Mouse (Mus musculus) Patski (cell line): ENCODE measurements around the gene Rcn2. TPM values are rescaled to one million over a fixed set of nuclear protein-coding genes. Genes with fewer than 3 reads are reported as not detected.

Source experiments
- ATAC-seq: fragments of 100-300 bp; one replicate; pipeline ENCODE4 v1.8.0; 2021
- CTCF ChIA-PET: fragments of 350-600 bp; sonication (Branson Sonifier 250); formaldehyde crosslinking; loops from one replicate; lab custom pipeline; 2022; ENCODE audit warnings: inconsistent platforms; lab: Charles Lee
- POLR2A ChIA-PET: fragments of 350-600 bp; sonication (Branson Sonifier 250); formaldehyde crosslinking; loops from one replicate; lab custom pipeline; 2022; ENCODE audit warnings: antibody characterized with exemption, inconsistent platforms; lab: Charles Lee
- DNase-seq: peaks from one replicate; pipeline ENCODE4 v3.0.0-alpha.2; 2011; ENCODE audit warnings: low read depth, low spot score
- H3K27me3 ChIP-seq: fragments of 371-371 bp; one replicate; pipeline ENCODE4 v1.5.1; 2021
- CTCF ChIP-seq: fragments of 100-300 bp; IDR thresholded peaks from one replicate; pipeline ENCODE4 v1.5.1; 2021
- in situ Hi-C: fragments of 300-500 bp; cut with MboI; formaldehyde crosslinking; loops from 3 replicates; pipeline ENCODE4 v1.11.1; 2018; ENCODE audit warnings: low pct_unique_long_range_greater_than_20kb, mixed read lengths
- polyA plus RNA-seq: library from polyadenylated mRNA; unstranded; gene quantifications from one replicate; pipeline ENCODE4 v1.2.3, GENCODE M21; 2021

The Rcn2 gene
- polyA plus RNA-seq, 1 experiment from 2014 or later = 192 TPM

DNA sequence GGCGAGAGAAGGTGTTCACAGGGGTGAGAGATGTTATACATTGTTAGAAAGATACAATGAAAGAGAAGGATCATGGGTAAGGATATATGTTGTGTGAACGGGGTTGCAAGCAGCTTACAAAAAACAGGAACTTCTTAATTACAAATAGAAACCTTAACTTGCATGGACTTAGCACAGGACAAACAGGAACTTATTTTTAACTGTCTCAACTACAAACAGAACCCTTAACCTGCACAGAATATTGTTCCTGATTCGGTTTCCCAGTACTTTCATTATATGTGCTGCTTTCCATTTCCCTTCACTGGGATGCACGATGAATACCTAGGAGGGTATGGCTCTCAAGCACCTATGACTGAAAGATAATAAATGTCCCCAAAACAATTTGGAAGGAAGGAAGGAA, 26.3 kb downstream of the Rcn2 start:
- ChIA-PET POLR2A (no interaction called here), CTCF (no interaction called here)
- ATAC-seq (no peak), DNase-seq (no peak)
- no peak for TF ChIP-seq CTCF
- no peaks in the 10 kb centered on the region for H3K27me3 ChIP-seq
- in situ Hi-C loops = no loop called here

DNA sequence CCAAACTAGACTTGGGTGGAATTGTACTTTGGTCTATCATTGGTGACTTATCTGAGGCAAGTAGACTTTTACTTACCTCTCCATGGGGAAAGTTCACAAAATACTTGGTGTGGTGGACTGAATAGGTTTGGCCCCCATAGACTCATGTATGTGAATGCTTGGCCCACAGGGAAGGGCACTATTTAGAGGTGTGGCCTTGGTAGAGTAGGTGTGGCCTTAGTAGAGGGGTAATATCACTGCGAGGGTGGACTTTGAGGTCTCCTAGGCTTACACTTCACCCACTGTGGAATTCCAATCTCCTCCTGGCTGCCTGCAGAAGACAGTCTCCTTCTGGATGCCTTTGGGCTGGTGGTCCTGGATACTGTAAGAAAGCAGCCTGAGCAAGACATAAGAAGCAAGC, 27.0 kb downstream of the Rcn2 start:
- CTCF ChIA-PET = interaction anchor here (1.7 kb wide), 1 partner anchor 14 kb away, joined by 3 read pairs; no protein-coding TSS in a partner anchor
- TF ChIP-seq CTCF = no peak
- POLR2A ChIA-PET = no interaction called here
- no peak for DNase-seq
- no peaks in the 10 kb centered on the region for H3K27me3 ChIP-seq
- in situ Hi-C loops = no loop called here
- no peak for ATAC-seq

DNA sequence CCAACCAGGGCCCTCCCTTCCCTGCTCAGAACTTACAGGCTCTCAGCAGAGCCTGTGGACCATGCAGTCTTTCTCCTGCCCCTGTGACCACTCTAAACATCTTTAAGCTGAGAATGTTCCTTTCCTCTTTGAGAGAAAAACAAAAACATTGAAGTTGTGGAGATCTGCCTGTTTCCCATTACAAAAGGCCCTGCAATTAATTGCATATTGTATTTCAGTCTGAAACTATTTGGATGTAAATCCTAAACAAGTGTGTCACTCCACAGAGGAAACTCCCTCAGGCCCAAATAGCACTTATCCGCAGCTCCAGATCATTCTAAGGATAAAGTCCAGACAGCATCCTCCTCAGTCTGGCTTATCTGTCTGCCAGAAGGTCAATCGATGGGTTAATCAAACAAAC, 31.2 kb downstream of the Rcn2 start:
- no peak for TF ChIP-seq CTCF
- ChIA-PET CTCF (interaction anchor here (0.7 to 2.1 kb wide), 5 partner anchors 14 to 48 kb away, joined by 3 to 6 read pairs (median 4); no protein-coding TSS in a partner anchor), POLR2A (no interaction called here)
- in situ Hi-C loops = no loop called here
- DNase-seq = no peak
- no peak for ATAC-seq
- no peaks in the 10 kb centered on the region for H3K27me3 ChIP-seq

DNA sequence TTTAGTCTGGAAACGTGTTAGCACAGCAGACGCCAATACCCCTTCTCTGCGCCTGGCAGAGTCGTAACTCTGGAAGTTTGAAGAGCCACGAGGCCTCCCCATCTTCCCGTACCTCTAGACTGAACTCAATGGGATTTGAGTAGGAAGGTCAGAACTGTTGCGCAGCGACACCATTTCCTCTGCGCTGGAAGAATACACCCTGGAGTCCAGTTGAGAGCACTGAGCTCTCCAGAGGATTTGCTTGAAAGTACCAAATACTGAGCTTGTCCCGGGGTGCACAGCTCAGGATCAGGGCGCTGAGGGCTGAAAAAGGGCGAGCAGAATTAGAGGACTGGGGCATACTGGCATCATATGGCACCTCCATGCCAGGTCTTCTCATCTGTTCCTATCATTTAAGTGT, 33.2 kb downstream of the Rcn2 start:
- H3K27me3 ChIP-seq = no peaks in the 10 kb centered on the region
- TF ChIP-seq CTCF = no peak
- ATAC-seq (no peak), DNase-seq (no peak)
- ChIA-PET POLR2A (no interaction called here), CTCF (interaction anchor here (0.7 to 2.2 kb wide), 10 partner anchors 13 to 53 kb away, joined by 3 to 10 read pairs (median 4); no protein-coding TSS in a partner anchor)
- in situ Hi-C loops = no loop called here

DNA sequence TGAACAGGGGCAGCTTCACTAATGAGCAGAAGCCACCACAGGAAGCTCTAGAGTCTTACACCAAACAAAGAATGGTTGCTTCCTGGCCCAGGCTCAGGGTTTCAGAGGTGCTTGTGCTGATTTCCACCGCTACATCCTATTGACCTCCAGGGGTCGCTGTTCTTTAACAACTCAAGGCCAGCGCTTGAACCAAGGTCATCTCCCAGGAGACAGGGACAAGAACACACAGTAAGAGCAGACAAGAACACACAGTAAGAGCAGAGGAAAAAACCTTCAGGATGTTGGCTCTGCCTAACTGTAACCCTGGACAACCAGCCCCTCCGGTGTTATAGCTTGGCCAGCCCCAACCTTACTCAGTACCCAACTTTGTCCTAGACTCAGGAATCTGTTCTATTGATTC, 33.6 kb downstream of the Rcn2 start:
- ATAC-seq (peak; percentile 79), DNase-seq (peak; percentile 30)
- in situ Hi-C loops = no loop called here
- ChIA-PET POLR2A (no interaction called here), CTCF (interaction anchor here (0.7 to 2.2 kb wide), 10 partner anchors 13 to 53 kb away, joined by 3 to 10 read pairs (median 4); no protein-coding TSS in a partner anchor)
- no peaks in the 10 kb centered on the region for H3K27me3 ChIP-seq
- TF ChIP-seq CTCF = peak; percentile 88

DNA sequence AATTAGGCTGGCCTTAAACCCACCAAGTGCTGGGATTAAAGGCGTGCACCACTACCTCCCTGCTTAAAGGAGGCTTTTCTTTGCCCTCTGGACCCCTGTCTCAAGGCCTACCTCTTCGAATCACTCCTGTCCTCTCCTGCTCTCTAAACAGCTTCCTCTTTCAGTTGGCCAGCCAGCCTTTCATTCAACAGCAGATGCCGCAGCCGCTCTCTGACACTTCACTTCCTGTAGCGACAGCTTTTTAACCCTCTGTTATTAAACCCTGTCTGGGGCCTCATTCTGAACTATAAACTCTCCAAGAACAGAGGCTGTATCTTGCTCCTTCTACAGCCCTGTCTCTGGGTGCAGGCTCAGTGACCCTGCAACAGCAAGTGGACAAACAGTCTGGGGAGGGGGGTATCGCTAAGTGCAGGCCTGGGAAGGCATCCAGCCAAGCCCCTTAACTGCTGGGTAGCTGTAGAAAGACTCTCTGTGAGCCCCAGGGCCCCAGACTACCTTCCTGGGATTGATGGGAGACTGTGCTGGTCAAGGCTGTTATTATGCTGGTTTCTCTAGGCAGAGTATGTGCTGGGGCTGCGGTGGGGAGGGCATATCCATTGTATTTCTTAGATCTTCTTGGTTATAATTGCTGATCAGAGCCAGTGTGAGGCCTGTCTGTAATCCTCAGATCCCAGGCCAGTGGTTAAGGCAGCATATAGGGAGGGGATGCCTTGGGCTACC, 34.4 kb downstream of the Rcn2 start:
- CTCF ChIA-PET = interaction anchor here (0.7 to 2.2 kb wide), 7 partner anchors 12 to 52 kb away, joined by 3 to 6 read pairs (median 4); no protein-coding TSS in a partner anchor
- in situ Hi-C loops = no loop called here
- POLR2A ChIA-PET = no interaction called here
- ATAC-seq (no peak), DNase-seq (no peak)
- no peak for TF ChIP-seq CTCF
- no peaks in the 10 kb centered on the region for H3K27me3 ChIP-seq

DNA sequence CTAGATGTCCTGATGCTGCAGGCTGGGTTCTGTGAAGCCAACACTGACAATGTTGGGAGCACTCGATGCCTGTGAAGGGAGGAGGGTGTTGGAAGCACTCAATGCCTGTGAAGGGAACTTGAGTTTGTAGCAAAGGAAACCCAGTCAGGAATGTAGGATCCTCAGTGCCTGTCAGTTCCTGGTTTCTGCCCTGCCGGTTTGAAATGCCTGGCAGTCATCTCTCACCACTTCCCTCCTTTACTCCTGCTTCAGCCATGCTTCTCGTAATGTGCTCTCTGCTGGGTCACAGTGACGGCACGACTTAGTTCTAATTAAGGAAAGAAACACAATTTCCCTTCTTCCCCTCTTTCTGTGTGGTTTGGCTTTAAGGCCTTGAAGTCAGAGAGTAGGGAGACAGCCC, 37.9 kb downstream of the Rcn2 start:
- no peak for TF ChIP-seq CTCF
- ChIA-PET POLR2A (interaction anchor here (0.6 kb wide), 1 partner anchor 13 kb away, joined by 7 read pairs; no protein-coding TSS in a partner anchor), CTCF (interaction anchor here (0.9 kb wide), 1 partner anchor 39 kb away, joined by 3 read pairs; no protein-coding TSS in a partner anchor)
- DNase-seq (no peak), ATAC-seq (no peak)
- H3K27me3 ChIP-seq = no peaks in the 10 kb centered on the region
- in situ Hi-C loops = no loop called here

DNA sequence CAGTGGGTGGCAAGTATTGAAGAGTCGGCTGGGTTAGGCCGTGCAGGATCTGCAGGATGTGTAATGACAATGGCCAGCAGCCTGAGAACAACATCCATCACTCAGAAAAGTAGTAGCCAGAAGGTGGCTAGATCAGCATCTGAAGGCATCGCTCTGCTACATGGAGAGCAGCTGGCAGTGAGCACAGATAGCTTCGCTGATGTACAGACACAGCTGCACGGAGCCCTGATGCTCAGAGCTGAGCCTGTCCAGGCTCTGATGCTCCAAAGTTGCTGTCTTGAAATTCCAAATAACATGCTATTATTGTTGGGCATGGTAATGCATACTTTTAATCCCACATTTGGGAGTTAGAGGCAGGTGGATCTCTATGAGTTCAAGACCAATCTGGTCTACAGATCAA, 44.9 kb downstream of the Rcn2 start:
- in situ Hi-C loops = no loop called here
- ChIA-PET POLR2A (no interaction called here), CTCF (no interaction called here)
- ATAC-seq (no peak), DNase-seq (no peak)
- no peak for TF ChIP-seq CTCF
- no peaks in the 10 kb centered on the region for H3K27me3 ChIP-seq

DNA sequence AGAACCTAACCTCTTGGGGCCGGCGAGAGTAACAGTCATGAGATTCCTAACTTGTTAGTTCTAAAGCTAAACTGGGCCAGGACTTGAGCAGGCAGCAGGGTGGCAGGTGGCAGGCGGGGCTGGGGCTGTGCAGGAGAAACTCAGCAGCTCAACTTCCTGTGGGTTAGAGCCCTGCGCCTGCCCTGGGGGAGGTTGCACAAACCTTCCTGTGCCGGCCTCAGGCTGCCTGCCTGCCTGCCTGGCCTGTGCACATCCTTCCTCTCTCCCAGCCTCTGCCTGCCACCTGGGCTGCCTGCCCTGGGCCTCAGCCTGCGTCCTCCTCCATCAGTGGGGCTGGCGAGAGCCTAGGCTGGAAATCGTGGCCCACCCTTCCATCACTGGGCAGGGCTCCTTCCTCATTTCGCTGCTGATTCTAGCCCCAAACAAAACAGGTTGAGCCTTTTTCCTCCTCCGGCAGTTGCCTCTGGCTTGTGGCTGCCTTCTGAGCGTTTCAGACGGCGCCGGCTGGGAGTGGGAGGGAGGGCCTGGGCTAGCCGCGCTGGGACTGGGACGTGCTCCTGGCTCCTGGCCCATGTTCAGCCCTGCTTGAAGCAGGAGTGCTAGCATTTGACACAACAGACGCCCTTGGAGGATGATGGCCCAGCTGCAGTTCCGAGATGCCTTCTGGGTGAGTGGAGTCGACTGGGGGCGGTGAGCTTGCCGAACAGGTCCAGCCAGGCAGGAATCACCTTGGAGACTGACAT, 48.3 kb downstream of the Rcn2 start, which contains the start of gene Pstpip1:
Gene Pstpip1 (plus strand): TSS at position 185 of the 743 bp plus-strand sequence.
- in situ Hi-C loops = no loop called here
- ChIA-PET POLR2A (no interaction called here), CTCF (no interaction called here)
- no peak for TF ChIP-seq CTCF
- ATAC-seq (no peak), DNase-seq (no peak)
- no peaks in the 10 kb centered on the region for H3K27me3 ChIP-seq

DNA sequence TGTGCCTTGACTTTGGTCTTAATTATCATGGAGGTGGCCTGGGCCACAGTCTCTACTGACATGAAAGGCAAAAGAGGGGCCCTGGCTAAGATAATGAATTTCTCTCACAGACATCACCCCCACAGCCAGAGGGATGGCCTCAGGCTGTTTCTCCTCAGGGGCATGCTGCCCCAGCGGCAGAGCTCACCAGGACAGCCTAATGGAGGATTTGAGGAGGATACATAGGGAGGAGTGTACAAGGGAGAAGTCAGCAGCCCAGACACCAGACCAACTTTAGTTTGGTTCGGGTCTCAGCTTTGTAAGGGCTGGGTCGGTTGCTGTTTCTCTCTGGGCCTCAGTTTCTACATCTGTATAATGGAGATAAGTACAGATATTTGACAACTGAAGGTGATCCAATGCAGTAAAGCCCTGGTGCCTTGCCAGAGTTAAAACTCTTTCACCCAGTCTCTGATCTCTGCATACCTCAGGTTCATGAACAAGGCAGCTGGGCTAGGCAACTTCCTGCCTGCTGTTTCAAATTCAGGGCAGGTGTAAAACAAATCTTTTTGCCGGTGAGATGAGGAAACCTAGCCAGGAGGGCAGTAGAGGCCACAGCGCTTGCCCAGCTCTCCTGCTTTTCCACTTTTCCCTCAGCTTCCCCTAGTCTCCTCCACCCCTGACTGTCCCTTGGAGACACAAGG, 49.0 kb downstream of the Rcn2 start:
- in situ Hi-C loops = no loop called here
- ChIA-PET CTCF (interaction anchor here (0.7 to 2.3 kb wide), 4 partner anchors 17 to 30 kb away, joined by 3 to 12 read pairs (median 4); no protein-coding TSS in a partner anchor), POLR2A (no interaction called here)
- no peak for TF ChIP-seq CTCF
- ATAC-seq (no peak), DNase-seq (no peak)
- no peaks in the 10 kb centered on the region for H3K27me3 ChIP-seq
